Mouse (Mus musculus) CH12.LX (cell line): ENCODE measurements at regions not wholly inside any gene's neighbourhood (a gene's known extent, or its start where the extent isn't known, plus 50 kb on each side); places are given as distances from the start of the nearest gene placed in this dataset.

Experiments used
- DNase-seq: peaks from one replicate; pipeline ENCODE4 v3.0.0-alpha.2; 2013; ENCODE audit errors: extremely low read depth
- H3K27ac ChIP-seq: 2 replicates; pipeline ENCODE4 v1.5.1; 2012; ENCODE audit warnings: low read depth, mild to moderate bottlenecking, control low read depth, moderate library complexity; ENCODE audit not compliant: insufficient read depth
- H3K27me3 ChIP-seq: replicated peaks from 2 replicates; pipeline ENCODE3; 2012; ENCODE audit warnings: inconsistent platforms
- H3K36me3 ChIP-seq, 2 experiments: replicated peaks in 1 of 2; 2 replicates each; pipeline versions ENCODE3 to v1.6.1; 2012; ENCODE audit warnings: inconsistent platforms in 1 of 2, low read length in 1 of 2, mild to moderate bottlenecking in 1 of 2, mixed read lengths in 1 of 2, moderate library complexity in 1 of 2; ENCODE audit not compliant: control insufficient read depth in 1 of 2, insufficient read depth in 1 of 2
- H3K4me1 ChIP-seq, 2 experiments: 2 replicates each; pipeline ENCODE4 v1.6.1; 2012; ENCODE audit warnings: inconsistent platforms in 1 of 2, moderate library complexity in 1 of 2; ENCODE audit not compliant: insufficient read depth in 2 of 2, control insufficient read depth in 1 of 2
- H3K4me2 ChIP-seq: 2 replicates; pipeline ENCODE4 v1.6.1; 2012; ENCODE audit warnings: low read depth, mild to moderate bottlenecking, control low read depth; ENCODE audit not compliant: poor library complexity, insufficient read depth, severe bottlenecking
- H3K4me3 ChIP-seq, 3 experiments: fragments of 150-350 bp in 1 of 3; sonication (generic) in 1 of 3; replicated peaks in 1 of 3; 2 replicates each; pipeline versions ENCODE3 to v1.5.1; 2011 to 2012; ENCODE audit warnings: low read depth in 2 of 3, low read length in 2 of 3, mild to moderate bottlenecking in 2 of 3, moderate library complexity in 2 of 3, control low read depth in 1 of 3, improper control_type of control experiment in 1 of 3, inconsistent platforms in 1 of 3, mixed read lengths in 1 of 3; ENCODE audit not compliant: poor library complexity in 1 of 3
- H3K79me2 ChIP-seq: replicated peaks from 2 replicates; pipeline ENCODE4 v1.6.1; 2012; ENCODE audit warnings: mild to moderate bottlenecking, moderate library complexity; ENCODE audit not compliant: control insufficient read depth, poor library complexity, insufficient read depth, severe bottlenecking; ENCODE audit errors: extremely low read depth
- H3K9ac ChIP-seq: 2 replicates; pipeline ENCODE4 v1.6.1; 2012; ENCODE audit warnings: low read depth, mild to moderate bottlenecking, control low read depth, moderate library complexity; ENCODE audit not compliant: insufficient read depth
- H3K9me3 ChIP-seq: replicated peaks from 2 replicates; pipeline ENCODE3; 2012; ENCODE audit warnings: low read length, inconsistent platforms, mixed read lengths
- E2F4 ChIP-seq: IDR thresholded peaks from 2 replicates; pipeline ENCODE4 v1.6.1; 2011; ENCODE audit warnings: low read depth, low read length, improper control_type of control experiment; ENCODE audit not compliant: insufficient replicate concordance
- ELF1 ChIP-seq: IDR thresholded peaks from 2 replicates; pipeline ENCODE4 v1.6.1; 2014; ENCODE audit warnings: low read depth, mild to moderate bottlenecking, inconsistent platforms, low read length, improper control_type of control experiment
- ETS1 ChIP-seq: conservative IDR thresholded peaks from 2 replicates; pipeline ENCODE4 v1.6.1; 2012; ENCODE audit warnings: low read depth, mild to moderate bottlenecking, inconsistent platforms, low read length, improper control_type of control experiment, moderate library complexity
- HCFC1 ChIP-seq: IDR thresholded peaks from 2 replicates; pipeline ENCODE4 v1.6.1; 2012; ENCODE audit warnings: low read depth, mild to moderate bottlenecking, inconsistent platforms, low read length, improper control_type of control experiment
- JUN ChIP-seq: IDR thresholded peaks from 2 replicates; pipeline ENCODE4 v1.6.1; 2011; ENCODE audit warnings: low read depth, mild to moderate bottlenecking, low read length, improper control_type of control experiment, moderate library complexity; ENCODE audit not compliant: insufficient read depth
- JUND ChIP-seq: conservative IDR thresholded peaks from 2 replicates; pipeline ENCODE4 v1.6.1; 2011; ENCODE audit warnings: low read depth, low read length, improper control_type of control experiment
- MAFK ChIP-seq: IDR thresholded peaks from 2 replicates; pipeline ENCODE4 v1.6.1; 2011; ENCODE audit warnings: low read length, improper control_type of control experiment; ENCODE audit not compliant: insufficient replicate concordance
- MAX ChIP-seq: IDR thresholded peaks from 2 replicates; pipeline ENCODE4 v1.6.1; 2011; ENCODE audit warnings: low read length, improper control_type of control experiment
- MAZ ChIP-seq: IDR thresholded peaks from 2 replicates; pipeline ENCODE4 v1.6.1; 2012; ENCODE audit warnings: low read depth, mild to moderate bottlenecking, inconsistent platforms, low read length, improper control_type of control experiment, moderate library complexity
- MXI1 ChIP-seq: IDR thresholded peaks from 2 replicates; pipeline ENCODE4 v1.6.1; 2011; ENCODE audit warnings: mild to moderate bottlenecking, low read depth, low read length, improper control_type of control experiment
- MYC ChIP-seq: IDR thresholded peaks from 2 replicates; pipeline ENCODE4 v1.6.1; 2011; ENCODE audit warnings: low read depth, mild to moderate bottlenecking, improper control_type of control experiment, low read length
- NRF1 ChIP-seq: IDR thresholded peaks from 2 replicates; pipeline ENCODE4 v1.6.1; 2014; ENCODE audit warnings: low read depth, mild to moderate bottlenecking, inconsistent platforms, low read length, improper control_type of control experiment, moderate library complexity
- RAD21 ChIP-seq: IDR thresholded peaks from 2 replicates; pipeline ENCODE4 v1.6.1; 2011; ENCODE audit warnings: low read depth, mild to moderate bottlenecking, low read length, improper control_type of control experiment, moderate library complexity
- SIN3A ChIP-seq: IDR thresholded peaks from 2 replicates; pipeline ENCODE4 v1.6.1; 2012; ENCODE audit warnings: low read length, improper control_type of control experiment, inconsistent platforms
- TBP ChIP-seq: conservative IDR thresholded peaks from 2 replicates; pipeline ENCODE4 v1.6.1; 2011; ENCODE audit warnings: low read depth, low read length, improper control_type of control experiment
- ZC3H11A ChIP-seq: IDR thresholded peaks from 2 replicates; pipeline ENCODE4 v1.6.1; 2012; ENCODE audit warnings: low read depth, mild to moderate bottlenecking, inconsistent platforms, low read length, improper control_type of control experiment
- ZNF384 ChIP-seq: IDR thresholded peaks from 2 replicates; pipeline ENCODE4 v1.6.1; 2012; ENCODE audit warnings: low read depth, low read length, improper control_type of control experiment, inconsistent platforms
- dilution Hi-C: fragments of 300-500 bp; cut with MboI; formaldehyde crosslinking; loops from 2 replicates; pipeline ENCODE4 v1.14.3; 2020; ENCODE audit warnings: low sequenced_read_pairs; ENCODE audit not compliant: extremely low pct_unique_long_range_greater_than_20kb, extremely low pct_ligation_motif_present
- in situ Hi-C: fragments of 300-500 bp; cut with MboI; formaldehyde crosslinking; loops from 3 replicates; pipeline ENCODE4 v1.14.3; 2019; ENCODE audit warnings: low sequenced_read_pairs, low pct_ligation_motif_present, low pct_unique_long_range_greater_than_20kb, mixed read lengths

- no peak overlapping the region for H3K4me2 ChIP-seq
- no peak overlapping the region for H3K27ac ChIP-seq
- no peaks in the 10 kb centered on the region for H3K79me2 ChIP-seq
- dilution Hi-C loops: no loop called here
- H3K36me3 ChIP-seq: no peaks in the 10 kb centered on the region
- no peaks in the 10 kb centered on the region for H3K9me3 ChIP-seq
- no peak overlapping the region for H3K4me3 ChIP-seq
- in situ Hi-C loops: no loop called here
- TF ChIP-seq NRF1: no peak
- TF ChIP-seq ETS1: no peak
- TF ChIP-seq MAZ: no peak
- TF ChIP-seq HCFC1: no peak
- TF ChIP-seq, all 38 proteins: peak for 0
- DNase-seq: no peak
- Histone ChIP-seq H3K4me1 (peaks cover 0 to 7% of the 10 kb centered on the region in 2 experiments; a peak in 1 of 4 replicates), H3K27me3 (no peaks in the 10 kb centered on the region), H3K9ac (no peak overlapping the region)
Measured at GRCm38 (mm10) chr11:18437834-18438611, 484.3 kb upstream of the Etaa1 start.

GRCm38 (mm10) chr11:18421076-18421475 lies 467.4 kb upstream of the Etaa1 start:
- H3K27me3 ChIP-seq: no peaks in the 10 kb centered on the region
- H3K4me3 ChIP-seq: no peak overlapping the region
- no peak overlapping the region for H3K27ac ChIP-seq
- H3K9me3 ChIP-seq: no peaks in the 10 kb centered on the region
- no peaks in the 10 kb centered on the region for H3K79me2 ChIP-seq
- DNase-seq: no peak
- no peaks in the 10 kb centered on the region for H3K4me1 ChIP-seq
- H3K9ac ChIP-seq: no peak overlapping the region
- dilution Hi-C loops (no loop called here), in situ Hi-C loops (no loop called here)
- H3K4me2 ChIP-seq: no peak overlapping the region
- TF ChIP-seq MAZ: no peak
- no peak for TF ChIP-seq ZC3H11A
- no peak for TF ChIP-seq ETS1
- TF ChIP-seq TBP: no peak
- no peak for TF ChIP-seq NRF1
- TF ChIP-seq MYC: no peak
- no peak for TF ChIP-seq JUN
- TF ChIP-seq ELF1: no peak
- TF ChIP-seq E2F4: no peak
- TF ChIP-seq MAX: no peak
- TF ChIP-seq HCFC1: no peak
- no peak for TF ChIP-seq ZNF384
- no peak for TF ChIP-seq MXI1
- TF ChIP-seq SIN3A: no peak
- TF ChIP-seq MAFK: no peak
- TF ChIP-seq RAD21: no peak
- no peak for TF ChIP-seq JUND
- H3K36me3 ChIP-seq: no peaks in the 10 kb centered on the region
